Mouse (Mus musculus): Measurements from ENCODE around the gene Myo19. TPM values are rescaled to one million over a fixed set of nuclear protein-coding genes. Genes with fewer than 3 reads are reported as not detected.

Gene Myo19
- polyA plus RNA-seq, 1 experiment: 36.4 TPM

DNA sequence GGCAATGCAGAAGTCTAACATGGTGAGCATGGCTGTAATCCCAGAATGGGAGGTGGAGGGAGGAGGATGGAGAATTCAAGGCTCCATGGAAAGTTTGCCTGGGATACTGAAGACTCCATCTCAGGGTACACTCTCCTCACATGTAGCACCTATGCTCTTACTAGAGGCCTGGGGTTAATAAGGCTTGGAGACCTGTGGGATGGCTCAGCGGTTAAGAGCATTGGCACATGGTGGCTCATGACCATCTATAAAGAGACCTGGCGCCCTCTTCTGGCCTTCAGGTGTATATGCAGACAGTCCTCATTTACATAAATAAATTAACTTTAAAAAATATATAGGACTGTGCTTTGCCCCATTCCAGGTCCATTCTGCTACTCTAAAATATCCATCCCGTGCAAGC lies 39.3 kb downstream of the Myo19 start:
- peak; percentile 43 for DNase-seq
- no peak for TF ChIP-seq POLR2A (IDR thresholded peaks at IDR 0.05; ENCODE audit: low read depth, low read length)
- peak; percentile 49 for TF ChIP-seq CTCF (conservative IDR thresholded peaks at IDR 0.05; ENCODE audit: insufficient read depth, insufficient read length, low read depth, low read length)
- Histone ChIP-seq H3K4me3 (ENCODE audit: insufficient read depth, low read depth, low read length) (no peak overlapping the region), H3K36me3 (ENCODE audit: control insufficient read depth, insufficient read depth, low read length) (no peaks in the 10 kb centered on the region), H3K27me3 (replicated peaks; ENCODE audit: control insufficient read depth, insufficient read depth, low read length) (no peaks in the 10 kb centered on the region), H3K4me1 (ENCODE audit: control insufficient read depth, insufficient read depth, low read length) (peaks cover 3% of the 10 kb centered on the region; the same call in 1 of the 2 replicates), H3K27ac (ENCODE audit: insufficient read depth, low read depth, low read length) (no peak overlapping the region)
- 24% methylated on average over 3 of the region's 3 CpGs for WGBS

DNA sequence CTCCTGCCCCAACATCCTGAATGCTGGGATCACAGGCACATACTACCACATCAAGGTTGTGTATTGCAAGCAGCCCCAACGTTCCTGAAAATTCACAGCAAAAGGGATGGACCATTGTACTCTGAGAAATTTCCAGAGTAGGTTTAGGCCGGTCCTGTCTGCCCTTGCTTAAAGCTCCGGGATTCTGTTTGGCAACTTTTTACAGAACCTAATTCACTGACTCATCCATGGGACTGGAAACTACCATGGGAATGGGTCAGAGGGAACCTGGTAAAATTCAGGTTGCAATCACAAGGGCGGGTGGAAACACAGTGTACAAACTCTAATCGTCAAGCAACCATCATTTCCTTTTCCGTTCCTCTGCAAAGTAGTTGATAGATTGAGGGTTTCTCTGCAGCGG lies 40.0 kb downstream of the Myo19 start:
- Histone ChIP-seq H3K27me3 (replicated peaks; ENCODE audit: control insufficient read depth, insufficient read depth, low read length) (no peaks in the 10 kb centered on the region), H3K27ac (ENCODE audit: insufficient read depth, low read depth, low read length) (no peak overlapping the region), H3K4me1 (ENCODE audit: control insufficient read depth, insufficient read depth, low read length) (peaks cover 3% of the 10 kb centered on the region; the same call in 1 of the 2 replicates), H3K36me3 (ENCODE audit: control insufficient read depth, insufficient read depth, low read length) (no peaks in the 10 kb centered on the region), H3K4me3 (ENCODE audit: insufficient read depth, low read depth, low read length) (no peak overlapping the region)
- DNase-seq: no peak
- 61% methylated on average over 7 of the region's 7 CpGs for WGBS
- TF ChIP-seq POLR2A (IDR thresholded peaks at IDR 0.05; ENCODE audit: low read depth, low read length) (no peak), CTCF (conservative IDR thresholded peaks at IDR 0.05; ENCODE audit: insufficient read depth, insufficient read length, low read depth, low read length) (no peak)

- Histone ChIP-seq H3K27me3 (replicated peaks; ENCODE audit: control insufficient read depth, insufficient read depth, low read length) (no peaks in the 10 kb centered on the region), H3K4me1 (ENCODE audit: control insufficient read depth, insufficient read depth, low read length) (peaks cover 3% of the 10 kb centered on the region; the same call in 1 of the 2 replicates), H3K27ac (ENCODE audit: insufficient read depth, low read depth, low read length) (no peak overlapping the region), H3K4me3 (ENCODE audit: insufficient read depth, low read depth, low read length) (no peak overlapping the region), H3K36me3 (ENCODE audit: control insufficient read depth, insufficient read depth, low read length) (no peaks in the 10 kb centered on the region)
- WGBS: 85% methylated on average over 8 of the region's 8 CpGs
- TF ChIP-seq CTCF (conservative IDR thresholded peaks at IDR 0.05; ENCODE audit: insufficient read depth, insufficient read length, low read depth, low read length) (no peak), POLR2A (IDR thresholded peaks at IDR 0.05; ENCODE audit: low read depth, low read length) (no peak)
- DNase-seq: no peak
Observed at GRCm38 (mm10) chr11:84920981-84921380, 41.0 kb downstream of the Myo19 start.

DNA sequence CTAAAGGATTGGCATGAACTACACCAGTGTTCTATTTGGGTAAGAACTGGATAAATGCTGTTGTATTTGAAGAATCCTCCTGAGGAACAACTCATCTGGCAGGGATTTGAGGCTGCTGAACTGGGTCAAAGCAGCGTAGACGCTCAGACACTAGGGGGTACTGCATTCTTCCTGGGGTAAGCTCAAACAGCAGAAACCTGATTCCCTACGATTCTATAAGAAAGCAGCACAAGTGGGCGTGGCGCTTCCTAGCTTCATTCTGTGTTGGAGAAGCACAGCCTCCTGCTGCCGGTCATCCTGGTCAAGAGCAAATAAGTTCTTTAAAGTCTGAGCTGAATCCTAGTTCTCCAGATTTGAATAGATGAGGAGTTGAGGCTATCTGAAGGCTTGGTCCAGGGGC lies 52.3 kb downstream of the Myo19 start:
- no peak overlapping the region for H3K27ac ChIP-seq (ENCODE audit: insufficient read depth, low read depth, low read length)
- no peak overlapping the region for H3K4me3 ChIP-seq (ENCODE audit: insufficient read depth, low read depth, low read length)
- no peaks in the 10 kb centered on the region for H3K27me3 ChIP-seq (replicated peaks; ENCODE audit: control insufficient read depth, insufficient read depth, low read length)
- no peak; the same call in 1 of the 2 replicates for TF ChIP-seq CTCF (conservative IDR thresholded peaks at IDR 0.05; ENCODE audit: insufficient read depth, insufficient read length, low read depth, low read length)
- no peak for TF ChIP-seq POLR2A (IDR thresholded peaks at IDR 0.05; ENCODE audit: low read depth, low read length)
- DNase-seq: no peak
- no peaks in the 10 kb centered on the region for H3K4me1 ChIP-seq (ENCODE audit: control insufficient read depth, insufficient read depth, low read length)
- 16% methylated on average over 6 of the region's 6 CpGs for WGBS
- H3K36me3 ChIP-seq (ENCODE audit: control insufficient read depth, insufficient read depth, low read length): no peaks in the 10 kb centered on the region

GRCm38 (mm10) chr11:84939508-84940053 lies 59.6 kb downstream of the Myo19 start:
- H3K36me3 ChIP-seq (ENCODE audit: control insufficient read depth, insufficient read depth, low read length): no peaks in the 10 kb centered on the region
- WGBS: 63% methylated on average over 8 of the region's 8 CpGs
- DNase-seq: no peak
- TF ChIP-seq CTCF (conservative IDR thresholded peaks at IDR 0.05; ENCODE audit: insufficient read depth, insufficient read length, low read depth, low read length) (no peak), POLR2A (IDR thresholded peaks at IDR 0.05; ENCODE audit: low read depth, low read length) (no peak)
- no peak overlapping the region for H3K4me3 ChIP-seq (ENCODE audit: insufficient read depth, low read depth, low read length)
- H3K27me3 ChIP-seq (replicated peaks; ENCODE audit: control insufficient read depth, insufficient read depth, low read length): no peaks in the 10 kb centered on the region
- no peaks in the 10 kb centered on the region for H3K4me1 ChIP-seq (ENCODE audit: control insufficient read depth, insufficient read depth, low read length)
- no peak overlapping the region for H3K27ac ChIP-seq (ENCODE audit: insufficient read depth, low read depth, low read length)

- DNase-seq: no peak
- 63% methylated on average over 10 of the region's 10 CpGs for WGBS
- no peak overlapping the region for H3K27ac ChIP-seq (ENCODE audit: insufficient read depth, low read depth, low read length)
Observed at GRCm38 (mm10) chr11:84940140-84940539, 60.2 kb downstream of the Myo19 start.

DNA sequence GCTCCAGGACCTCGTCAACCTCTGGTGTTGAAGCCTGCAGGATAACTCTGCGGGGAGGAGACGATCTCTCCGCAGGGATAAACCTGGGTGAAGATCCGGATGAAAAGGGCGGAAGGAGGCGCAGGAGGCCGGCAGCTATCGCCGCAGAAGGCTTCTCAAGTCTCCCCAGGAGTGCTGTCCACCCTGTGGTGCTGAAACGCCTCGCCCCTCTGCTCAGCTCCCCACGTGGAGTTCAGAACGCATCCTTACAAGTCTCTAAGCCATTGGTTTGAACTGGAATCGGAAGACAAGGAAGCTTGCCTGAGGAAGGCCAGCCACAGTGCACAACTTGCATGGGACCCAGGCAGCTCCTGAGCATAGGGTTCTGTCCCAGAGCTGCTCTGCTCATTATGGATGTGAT lies 64.0 kb downstream of the Myo19 start:
- Histone ChIP-seq H3K4me3 (ENCODE audit: insufficient read depth, low read depth, low read length) (no peak overlapping the region), H3K36me3 (ENCODE audit: control insufficient read depth, insufficient read depth, low read length) (no peaks in the 10 kb centered on the region), H3K27ac (ENCODE audit: insufficient read depth, low read depth, low read length) (no peak overlapping the region), H3K4me1 (ENCODE audit: control insufficient read depth, insufficient read depth, low read length) (peaks cover 12% of the 10 kb centered on the region), H3K27me3 (replicated peaks; ENCODE audit: control insufficient read depth, insufficient read depth, low read length) (no peaks in the 10 kb centered on the region)
- TF ChIP-seq POLR2A (IDR thresholded peaks at IDR 0.05; ENCODE audit: low read depth, low read length) (no peak), CTCF (conservative IDR thresholded peaks at IDR 0.05; ENCODE audit: insufficient read depth, insufficient read length, low read depth, low read length) (no peak; the same call in 1 of the 2 replicates)
- peak; percentile 65 for DNase-seq
- 9% methylated on average over 15 of the region's 15 CpGs for WGBS

More at GRCm38 (mm10) chr11:84940140-84940539, 60.2 kb downstream of the Myo19 start:
- no peak overlapping the region for H3K4me3 ChIP-seq (ENCODE audit: insufficient read depth, low read depth, low read length)
- H3K27me3 ChIP-seq (replicated peaks; ENCODE audit: control insufficient read depth, insufficient read depth, low read length): no peaks in the 10 kb centered on the region
- no peaks in the 10 kb centered on the region for H3K4me1 ChIP-seq (ENCODE audit: control insufficient read depth, insufficient read depth, low read length)
- no peaks in the 10 kb centered on the region for H3K36me3 ChIP-seq (ENCODE audit: control insufficient read depth, insufficient read depth, low read length)
- no peak for TF ChIP-seq CTCF (conservative IDR thresholded peaks at IDR 0.05; ENCODE audit: insufficient read depth, insufficient read length, low read depth, low read length)
- TF ChIP-seq POLR2A (IDR thresholded peaks at IDR 0.05; ENCODE audit: low read depth, low read length): no peak
